9 mouse cellular contexts compared by ENCODE assay signal in genomic region chr17:53465569-53465968, GRCm38 (mm10). TPM values are rescaled to one million over a fixed set of nuclear protein-coding genes. Genes with fewer than 3 reads are reported as not detected.
DNase-seq lines count a peak whose midpoint lies in the region; ATAC-seq and TF ChIP-seq lines count a peak whose summit lies in the region.
"Had no signal": no experiment of that assay in that cellular context is flagged by ENCODE, and none has a peak within 500 bp of the region (broad histone marks: within the 10 kb centered on the region; RNA-seq: fewer than 3 reads in every experiment).

No protein-coding gene starts in this region.

- no peak for ATAC-seq in hindbrain, postnatal 0 days
- no peak for ATAC-seq in hindbrain, embryonic 16.5 days
- ATAC-seq in intestine, embryonic 16.5 days: no peak

- WGBS in hindbrain, postnatal 0 days: 63% methylated on average over 4 of the region's 4 CpGs
- 77% methylated on average over 4 of the region's 4 CpGs for WGBS in hindbrain, embryonic 16.5 days
- 54% methylated on average over 4 of the region's 4 CpGs for WGBS in cerebellum, adult 2 months
- 57% methylated on average over 4 of the region's 4 CpGs for WGBS in intestine, embryonic 16.5 days

- H3K4me2 ChIP-seq in hindbrain, postnatal 0 days (ENCODE audit: low read depth, low read length): no peak overlapping the region
- no peak overlapping the region for H3K4me2 ChIP-seq in hindbrain, embryonic 16.5 days (ENCODE audit: low read length)
- no peak overlapping the region for H3K4me2 ChIP-seq in intestine, embryonic 16.5 days (ENCODE audit: low read depth, low read length)

- H3K4me3 ChIP-seq in hindbrain, postnatal 0 days (ENCODE audit: low read length): no peak overlapping the region
- H3K4me3 ChIP-seq in hindbrain, embryonic 16.5 days (ENCODE audit: low read length): no peak overlapping the region
- no peak overlapping the region for H3K4me3 ChIP-seq in cerebellum, adult 2 months (replicated peaks; ENCODE audit: insufficient read depth, low read depth, low read length)
- H3K4me3 ChIP-seq in intestine, embryonic 16.5 days (ENCODE audit: low read length): no peak overlapping the region
- H3K4me3 ChIP-seq: erythroblast, embryonic 14.5 days had no signal

- H3K9me3 ChIP-seq in hindbrain, postnatal 0 days (ENCODE audit: low read length): no peaks in the 10 kb centered on the region
- no peaks in the 10 kb centered on the region for H3K9me3 ChIP-seq in hindbrain, embryonic 16.5 days (ENCODE audit: control insufficient read depth, low read length)
- no peaks in the 10 kb centered on the region for H3K9me3 ChIP-seq in intestine, embryonic 16.5 days (ENCODE audit: control insufficient read depth, low read length)

- no peak for TF ChIP-seq POLR2A in cerebellum, adult 2 months (IDR thresholded peaks at IDR 0.05; ENCODE audit: borderline replicate concordance, insufficient read depth, low read length)

- no peak overlapping the region for H3K9ac ChIP-seq in hindbrain, postnatal 0 days (replicated peaks; ENCODE audit: low read length)
- no peak overlapping the region for H3K9ac ChIP-seq in hindbrain, embryonic 16.5 days (ENCODE audit: low read depth, low read length)
- no peak overlapping the region for H3K9ac ChIP-seq in intestine, embryonic 16.5 days (ENCODE audit: low read depth, low read length)

- no peaks in the 10 kb centered on the region; the same call in 1 of the 2 replicates for H3K4me1 ChIP-seq in hindbrain, postnatal 0 days (ENCODE audit: insufficient read depth, low read length)
- peaks cover 6% of the 10 kb centered on the region for H3K4me1 ChIP-seq in hindbrain, embryonic 16.5 days (ENCODE audit: control insufficient read depth, insufficient read depth, low read depth, low read length)
- H3K4me1 ChIP-seq in cerebellum, adult 2 months (ENCODE audit: control insufficient read depth, insufficient read depth, low read length): no peaks in the 10 kb centered on the region
- peaks cover 2% of the 10 kb centered on the region; the same call in 1 of the 2 replicates for H3K4me1 ChIP-seq in intestine, embryonic 16.5 days (ENCODE audit: control insufficient read depth, insufficient read depth, low read length)

- no peak for DNase-seq in hindbrain, postnatal 0 days (ENCODE audit: low spot score)
- peak; percentile 18 for DNase-seq in CD4-positive helper T cell, adult 2 months (ENCODE audit: low read depth, low spot score)
- DNase-seq in c-Kit-positive CD71-positive TER-119-positive erythroid progenitor cells, embryonic 14.5 days (ENCODE audit: low spot score): peak; percentile 22
- peak; percentile 17 to 25 for DNase-seq in lung, postnatal 4 days
- no peak for DNase-seq in right cerebral cortex, postnatal 25 days
- DNase-seq in cerebellum, adult 2 months: no peak

- TF ChIP-seq CTCF in hindbrain, postnatal 0 days (IDR thresholded peaks at IDR 0.05; ENCODE audit: low read depth): peak; percentile 47
- TF ChIP-seq CTCF in cerebellum, adult 2 months (IDR thresholded peaks at IDR 0.05; ENCODE audit: borderline replicate concordance, insufficient read depth, low read depth, low read length): no peak

- H3K27me3 ChIP-seq in hindbrain, postnatal 0 days (ENCODE audit: insufficient read depth, low read length): no peaks in the 10 kb centered on the region
- H3K27me3 ChIP-seq in hindbrain, embryonic 16.5 days (replicated peaks; ENCODE audit: control insufficient read depth, insufficient read depth, low read length): no peaks in the 10 kb centered on the region
- H3K27me3 ChIP-seq in cerebellum, adult 2 months (ENCODE audit: control insufficient read depth, insufficient read depth, low read length): no peaks in the 10 kb centered on the region
- no peaks in the 10 kb centered on the region for H3K27me3 ChIP-seq in intestine, embryonic 16.5 days (replicated peaks; ENCODE audit: control insufficient read depth, insufficient read depth, low read length)

- H3K27ac ChIP-seq in hindbrain, postnatal 0 days: no peak overlapping the region
- no peak overlapping the region for H3K27ac ChIP-seq in hindbrain, embryonic 16.5 days (ENCODE audit: low read depth, low read length)
- no peak overlapping the region for H3K27ac ChIP-seq in cerebellum, adult 2 months (ENCODE audit: insufficient read depth, low read length)
- H3K27ac ChIP-seq in intestine, embryonic 16.5 days (ENCODE audit: low read length): no peak overlapping the region

- H3K36me3 ChIP-seq in hindbrain, postnatal 0 days (ENCODE audit: insufficient read depth, low read length): no peaks in the 10 kb centered on the region
- H3K36me3 ChIP-seq in hindbrain, embryonic 16.5 days (ENCODE audit: control insufficient read depth, insufficient read depth, low read length): no peaks in the 10 kb centered on the region
- H3K36me3 ChIP-seq in intestine, embryonic 16.5 days (ENCODE audit: control insufficient read depth, insufficient read depth, low read length): no peaks in the 10 kb centered on the region

RNA-seq across cellular contexts. Expression of gene Efhb, which starts 2.4 kb away (rescaled TPM):
- 0.47 and 1.9 TPM in 2 replicates for total RNA-seq in hindbrain, postnatal 0 days (2014; rRNA removed)
- 0.76 and 1.3 TPM in 2 replicates for polyA plus RNA-seq in hindbrain, postnatal 0 days (2015; fragmentation: Nextera tagmentation; extraction: Ambion mirVana)
- 0.80 and 1.3 TPM in 2 replicates for polyA plus RNA-seq in hindbrain, embryonic 16.5 days (2015; fragmentation: Nextera tagmentation; extraction: Ambion mirVana)
- polyA plus RNA-seq in cerebellum, adult 2 months (2012; rRNA removed): 0.32 and 0.34 TPM in 2 replicates
- 0.33 and 0.38 TPM in 2 replicates for polyA plus RNA-seq in intestine, embryonic 16.5 days (2015; fragmentation: Nextera tagmentation; extraction: Ambion mirVana)
- polyA plus RNA-seq: erythroblast, embryonic 14.5 days had no signal

RNA-seq across cellular contexts. Expression of gene Rab5a, which starts 13.5 kb away (rescaled TPM):
- total RNA-seq in hindbrain, postnatal 0 days (2014; rRNA removed): 64.4 and 80.8 TPM in 2 replicates
- polyA plus RNA-seq in hindbrain, postnatal 0 days (2015; fragmentation: Nextera tagmentation; extraction: Ambion mirVana): 116 and 124 TPM in 2 replicates
- polyA plus RNA-seq in hindbrain, embryonic 16.5 days (2015; fragmentation: Nextera tagmentation; extraction: Ambion mirVana): 103 and 111 TPM in 2 replicates
- polyA plus RNA-seq in cerebellum, adult 2 months (2012; rRNA removed): 90.1 and 98.1 TPM in 2 replicates
- polyA plus RNA-seq in intestine, embryonic 16.5 days (2015; fragmentation: Nextera tagmentation; extraction: Ambion mirVana): 61.0 and 63.8 TPM in 2 replicates

Comparison
In these comparisons a context has a peak if more than half of its experiments do, and no peak if none do; other contexts are left out.
1. DNase-seq: peak in CD4-positive helper T cell, adult 2 months (single experiment), c-Kit-positive CD71-positive TER-119-positive erythroid progenitor cells, embryonic 14.5 days (single experiment) and lung, postnatal 4 days (2 of 2); none in hindbrain, postnatal 0 days (single experiment), right cerebral cortex, postnatal 25 days (single experiment) and cerebellum, adult 2 months (0 of 2).